Mouse (Mus musculus) heart, postnatal 0 days (tissue): ENCODE results near the gene Mapk14. TPM values are rescaled to one million over a fixed set of nuclear protein-coding genes. Genes with fewer than 3 reads are reported as not detected.

Experiments
- ATAC-seq: fragments of 200-750 bp; cut with Nextera tagmentation; 2 replicates; pipeline ENCODE4 v1.8.0; 2017; ENCODE audit warnings: low read depth, moderate number of reproducible peaks, moderate library complexity; ENCODE audit not compliant: insufficient read depth
- DNase-seq: peaks from one replicate; pipeline ENCODE4 v3.0.0-alpha.2; 2016; ENCODE audit warnings: low spot score
- H3K27ac ChIP-seq: fragments of 300-500 bp; sonication (generic); 2 replicates; pipeline ENCODE4 v1.5.1; 2014; ENCODE audit warnings: low read depth, mild to moderate bottlenecking
- H3K27me3 ChIP-seq: fragments of 300-500 bp; sonication (generic); 2 replicates; pipeline ENCODE4 v1.6.1; 2014; ENCODE audit warnings: low read length, mixed read lengths; ENCODE audit not compliant: control insufficient read depth, insufficient read depth
- H3K36me3 ChIP-seq: fragments of 300-500 bp; sonication (generic); replicated peaks from 2 replicates; pipeline ENCODE4 v1.6.1; 2014; ENCODE audit warnings: low read length, mixed read lengths; ENCODE audit not compliant: control insufficient read depth, insufficient read depth
- H3K4me1 ChIP-seq: fragments of 300-500 bp; sonication (generic); 2 replicates; pipeline ENCODE4 v1.6.1; 2014; ENCODE audit warnings: antibody characterized with exemption; ENCODE audit not compliant: control insufficient read depth, insufficient read depth
- H3K4me2 ChIP-seq: fragments of 300-500 bp; sonication (generic); 2 replicates; pipeline ENCODE4 v1.6.1; 2014; ENCODE audit warnings: low read depth, mild to moderate bottlenecking, low read length, moderate library complexity
- H3K4me3 ChIP-seq: fragments of 300-500 bp; sonication (generic); 2 replicates; pipeline ENCODE4 v1.5.1; 2014; ENCODE audit warnings: low read depth, low read length
- H3K9ac ChIP-seq: fragments of 300-500 bp; sonication (generic); replicated peaks from 2 replicates; pipeline ENCODE4 v1.6.1; 2014; ENCODE audit warnings: low read depth, low read length, mixed read lengths
- H3K9me3 ChIP-seq: fragments of 300-500 bp; sonication (generic); replicated peaks from 2 replicates; pipeline ENCODE4 v1.6.1; 2016; ENCODE audit warnings: low read length; ENCODE audit not compliant: control insufficient read depth
- CTCF ChIP-seq: IDR thresholded peaks from 2 replicates; pipeline ENCODE4 v1.5.1; 2016; ENCODE audit warnings: antibody characterized with exemption, control low read depth, low read depth
- EP300 ChIP-seq: IDR thresholded peaks from 2 replicates; pipeline ENCODE4 v1.6.1; 2016; ENCODE audit warnings: antibody characterized with exemption, low read depth
- WGBS: fragments of 180-500 bp; shearing (Covaris S2); extraction: QIAGEN DNeasy Blood & Tissue Kit; methylation state at CpG from one replicate; pipeline ENCODE4 v1.1.7; 2014; 5-methylcytosine and 5-hydroxymethylcytosine counted together
- polyA plus RNA-seq: library from polyadenylated mRNA; unstranded; fragments of >200 nt; fragmentation: Nextera tagmentation; extraction: Ambion mirVana; gene quantifications from 2 replicates; pipeline ENCODE4 v1.2.1, GENCODE M21; 2015
- total RNA-seq: library from RNA; depleted of rRNA; stranded (reverse); fragments of >200 nt; gene quantifications from 2 replicates; pipeline ENCODE4 v1.2.3, GENCODE M21; 2014; ENCODE audit warnings: low replicate concordance

The Mapk14 gene
- total and polyA plus RNA-seq, 2 experiments from 2014 or later, result 19.4 to 47.7 TPM

DNA sequence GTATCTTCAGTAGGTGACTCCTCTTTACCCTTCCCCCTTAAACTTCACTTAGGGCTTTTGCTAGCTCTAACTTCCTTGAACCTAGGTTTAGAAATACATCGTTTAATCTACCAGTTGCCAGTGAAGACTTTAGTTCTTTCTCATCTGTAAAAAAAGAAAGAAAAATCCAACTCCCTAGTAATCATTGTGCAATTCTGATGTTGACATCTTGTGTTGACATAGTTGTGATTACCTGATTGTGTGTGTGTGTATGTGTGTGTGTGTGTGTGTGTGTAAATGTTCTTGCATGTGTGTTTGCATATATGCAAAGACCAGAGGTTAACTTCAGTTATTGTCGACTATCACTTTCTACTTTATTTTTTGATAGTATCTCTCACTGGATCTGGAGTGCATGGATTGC lies 7.5 kb downstream of the Mapk14 start:
- no peak overlapping the region for H3K9ac ChIP-seq
- no peak overlapping the region for H3K4me2 ChIP-seq
- no peak overlapping the region for H3K4me3 ChIP-seq
- 62% methylated on average over 2 of the region's 2 CpGs for WGBS
- H3K27me3 ChIP-seq, result no peaks in the 10 kb centered on the region
- H3K4me1 ChIP-seq, result peaks cover 43% of the 10 kb centered on the region
- no peak for TF ChIP-seq EP300
- 0 out of 2 replicates have a peak overlapping the region, but pooled peaks have one; percentile 22 for H3K27ac ChIP-seq
- ATAC-seq (no peak), DNase-seq (no peak)
- no peaks in the 10 kb centered on the region for H3K36me3 ChIP-seq
- no peaks in the 10 kb centered on the region for H3K9me3 ChIP-seq

DNA sequence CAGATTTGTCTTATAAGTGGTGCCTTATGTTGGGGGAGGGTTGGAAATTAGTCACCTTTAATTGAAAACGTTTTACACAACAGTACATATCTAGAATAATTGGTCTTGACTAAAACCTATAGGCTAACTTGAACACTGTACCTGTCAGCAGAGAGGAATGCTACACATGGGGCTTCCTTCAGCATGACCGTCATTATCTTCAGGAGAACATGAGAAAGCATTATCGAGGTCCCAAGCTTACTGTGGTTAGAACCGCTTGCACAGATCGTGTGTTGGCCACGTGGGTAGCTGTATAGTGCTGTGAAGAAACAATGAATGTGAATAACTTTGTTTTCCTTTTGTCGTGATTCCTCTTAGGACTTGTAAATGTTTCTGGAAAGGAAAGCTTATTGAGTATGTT lies 8.7 kb downstream of the Mapk14 start:
- no peak overlapping the region for H3K4me3 ChIP-seq
- TF ChIP-seq CTCF, result no peak
- no peak for TF ChIP-seq EP300
- no peak overlapping the region for H3K9ac ChIP-seq
- ATAC-seq, result no peak
- no peaks in the 10 kb centered on the region for H3K9me3 ChIP-seq
- H3K4me1 ChIP-seq, result peaks cover 43% of the 10 kb centered on the region
- no peak overlapping the region for H3K4me2 ChIP-seq
- H3K27ac ChIP-seq, result no peak overlapping the region
- no peaks in the 10 kb centered on the region for H3K36me3 ChIP-seq
- WGBS, result 75% methylated on average over 7 of the region's 7 CpGs
- DNase-seq, result no peak
- H3K27me3 ChIP-seq, result no peaks in the 10 kb centered on the region

DNA sequence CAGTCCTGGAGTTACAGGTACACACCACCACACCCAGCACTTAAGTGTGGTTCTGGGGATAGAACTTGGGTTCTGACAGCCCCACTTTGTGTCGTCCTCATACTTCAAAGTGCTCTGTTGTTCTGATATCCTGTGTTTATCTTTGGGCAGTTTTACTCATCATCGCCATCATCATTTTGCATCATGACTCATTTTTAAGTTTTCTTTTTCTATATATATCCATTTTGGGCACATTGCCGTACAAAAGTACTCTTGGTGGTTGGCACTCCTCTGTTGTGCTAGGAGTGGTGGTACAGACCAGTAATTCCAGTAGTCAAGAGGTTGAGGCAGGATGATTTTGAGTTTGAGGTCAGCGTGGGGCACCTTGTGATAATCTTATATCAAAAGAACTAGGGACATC lies 10.0 kb downstream of the Mapk14 start:
- 86% methylated on average over 4 of the region's 4 CpGs for WGBS
- ATAC-seq (no peak), DNase-seq (no peak)
- no peak overlapping the region for H3K9ac ChIP-seq
- no peak overlapping the region for H3K4me3 ChIP-seq
- H3K36me3 ChIP-seq, result peaks cover 9% of the 10 kb centered on the region
- no peaks in the 10 kb centered on the region for H3K9me3 ChIP-seq
- peaks cover 40% of the 10 kb centered on the region for H3K4me1 ChIP-seq
- H3K27me3 ChIP-seq, result no peaks in the 10 kb centered on the region
- no peak overlapping the region for H3K4me2 ChIP-seq
- H3K27ac ChIP-seq, result no peak overlapping the region
- TF ChIP-seq CTCF, result no peak
- no peak for TF ChIP-seq EP300

DNA sequence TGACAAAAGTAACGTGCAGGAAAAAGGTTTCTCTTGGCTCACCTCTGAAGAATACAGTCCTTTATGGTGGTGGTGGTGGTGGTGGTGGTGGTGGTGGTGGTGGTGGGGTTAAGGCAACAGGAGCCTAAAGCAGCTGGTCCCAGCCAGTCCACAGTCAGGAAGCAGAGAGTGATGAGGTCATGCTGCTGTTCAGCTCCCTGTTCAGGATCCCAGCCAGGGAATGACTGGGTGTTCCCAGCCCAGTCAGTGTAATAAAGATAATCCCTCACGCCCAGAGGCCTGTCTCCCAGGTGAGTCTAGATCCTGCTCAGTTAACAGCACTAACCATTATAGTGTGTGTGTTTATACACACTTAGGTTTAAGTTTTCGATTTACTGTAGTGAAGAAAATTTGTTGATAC lies 10.6 kb downstream of the Mapk14 start:
- WGBS, result 67% methylated on average over 3 of the region's 3 CpGs
- DNase-seq, result no peak

GRCm38 (mm10) chr17:28702646-28703045 lies 11.5 kb downstream of the Mapk14 start:
- WGBS, result 23% methylated on average over 2 of the region's 2 CpGs
- no peak overlapping the region for H3K9ac ChIP-seq
- no peaks in the 10 kb centered on the region for H3K27me3 ChIP-seq
- H3K9me3 ChIP-seq, result no peaks in the 10 kb centered on the region
- ATAC-seq (no peak; the same call in 1 of the 2 replicates), DNase-seq (peak; percentile 36)
- H3K27ac ChIP-seq, result peak overlapping the region; percentile 66
- TF ChIP-seq EP300 (no peak), CTCF (no peak)
- no peak overlapping the region for H3K4me3 ChIP-seq
- peaks cover 9% of the 10 kb centered on the region for H3K36me3 ChIP-seq
- peaks cover 34% of the 10 kb centered on the region for H3K4me1 ChIP-seq
- H3K4me2 ChIP-seq, result no peak overlapping the region

More for the DNA sequence above, 10.6 kb downstream of the Mapk14 start:
- Histone ChIP-seq H3K9me3 (no peaks in the 10 kb centered on the region), H3K27ac (peak overlapping the region; percentile 66), H3K4me1 (peaks cover 37% of the 10 kb centered on the region), H3K4me3 (no peak overlapping the region), H3K9ac (no peak overlapping the region), H3K4me2 (no peak overlapping the region), H3K36me3 (peaks cover 9% of the 10 kb centered on the region), H3K27me3 (no peaks in the 10 kb centered on the region)
- no peak for TF ChIP-seq EP300
- ATAC-seq, result no peak

- peaks cover 9% of the 10 kb centered on the region for H3K36me3 ChIP-seq
- no peaks in the 10 kb centered on the region for H3K27me3 ChIP-seq
- DNase-seq (no peak), ATAC-seq (no peak)
- no peak overlapping the region for H3K9ac ChIP-seq
- H3K4me1 ChIP-seq, result peaks cover 36% of the 10 kb centered on the region
- H3K27ac ChIP-seq, result no peak overlapping the region
- H3K4me2 ChIP-seq, result no peak overlapping the region
- 21% methylated on average over 1 of the region's 1 CpGs for WGBS
- no peaks in the 10 kb centered on the region for H3K9me3 ChIP-seq
- no peak for TF ChIP-seq EP300
- no peak for TF ChIP-seq CTCF
- H3K4me3 ChIP-seq, result no peak overlapping the region
Measured at GRCm38 (mm10) chr17:28706697-28707096, 15.6 kb downstream of the Mapk14 start.
